25 mouse cellular contexts compared by ENCODE assay signal in genomic region chr1:194957021-194957420, GRCm38 (mm10).
"Had no signal": no experiment of that assay in that cellular context is flagged by ENCODE, and none has a peak within 500 bp of the region (broad histone marks: within the 10 kb centered on the region; RNA-seq: fewer than 3 reads in every experiment).

No protein-coding gene starts in this region.

- H3K9ac ChIP-seq: intestine, embryonic 15.5 days; kidney, embryonic 15.5 days; limb, embryonic 12.5 days; limb, embryonic 15.5 days; liver, embryonic 15.5 days; midbrain, embryonic 13.5 days; neural tube, embryonic 13.5 days; stomach, embryonic 15.5 days had no signal

- H3K9me3 ChIP-seq: intestine, embryonic 15.5 days; kidney, embryonic 15.5 days; limb, embryonic 12.5 days; limb, embryonic 15.5 days; liver, embryonic 15.5 days; midbrain, embryonic 10.5 days; midbrain, embryonic 13.5 days; neural tube, embryonic 13.5 days; stomach, embryonic 15.5 days had no signal

- H3K36me3 ChIP-seq: intestine, embryonic 15.5 days; limb, embryonic 12.5 days; limb, embryonic 15.5 days; liver, embryonic 15.5 days; midbrain, embryonic 10.5 days; midbrain, embryonic 13.5 days; neural tube, embryonic 13.5 days; stomach, embryonic 15.5 days had no signal

- H3K4me1 ChIP-seq: intestine, embryonic 15.5 days; kidney, embryonic 15.5 days; limb, embryonic 12.5 days; limb, embryonic 15.5 days; liver, embryonic 15.5 days; midbrain, embryonic 10.5 days; midbrain, embryonic 13.5 days; neural tube, embryonic 13.5 days; stomach, embryonic 15.5 days had no signal

- H3K4me2 ChIP-seq: intestine, embryonic 15.5 days; kidney, embryonic 15.5 days; limb, embryonic 12.5 days; limb, embryonic 15.5 days; liver, embryonic 15.5 days; midbrain, embryonic 13.5 days; neural tube, embryonic 13.5 days; stomach, embryonic 15.5 days had no signal

- H3K27me3 ChIP-seq: intestine, embryonic 15.5 days; kidney, embryonic 15.5 days; limb, embryonic 12.5 days; limb, embryonic 15.5 days; liver, embryonic 15.5 days; midbrain, embryonic 13.5 days; neural tube, embryonic 13.5 days; stomach, embryonic 15.5 days had no signal

- ATAC-seq: intestine, embryonic 15.5 days; midbrain, embryonic 13.5 days; midbrain, embryonic 16.5 days had no signal

- DNase-seq: kidney, adult 11 months; kidney, adult 8-10 months; kidney, postnatal 10 days; kidney, postnatal 4 days; layer of hippocampus, postnatal 36 days; left cerebral cortex, postnatal 4 days; lung, adult 2 months; lung, postnatal 14 days; lung, postnatal 4 days; retina, postnatal 1 day; right cerebral cortex, postnatal 25 days; spleen, adult 18-20 months; thymus, postnatal 25 days had no signal

- H3K4me3 ChIP-seq: intestine, embryonic 15.5 days; kidney, embryonic 15.5 days; left cerebral cortex, adult 2 months; limb, embryonic 12.5 days; limb, embryonic 15.5 days; liver, embryonic 15.5 days; midbrain, embryonic 10.5 days; midbrain, embryonic 13.5 days; myocyte; neural tube, embryonic 13.5 days; stomach, embryonic 15.5 days had no signal

- H3K27ac ChIP-seq: intestine, embryonic 15.5 days; kidney, embryonic 15.5 days; left cerebral cortex, adult 2 months; limb, embryonic 12.5 days; limb, embryonic 15.5 days; liver, embryonic 15.5 days; midbrain, embryonic 10.5 days; midbrain, embryonic 13.5 days; neural tube, embryonic 13.5 days; stomach, embryonic 15.5 days had no signal
